Mouse (Mus musculus): ENCODE measurements around the gene Mier1.

GRCm38 (mm10) chr4:103136946-103137345 lies 22.8 kb downstream of the Mier1 start:
- TF ChIP-seq CTCF (IDR thresholded peaks at IDR 0.05; ENCODE audit: low read depth) (no peak), EP300 (IDR thresholded peaks at IDR 0.05; ENCODE audit: low read depth) (no peak)
